Mouse (Mus musculus) ES-E14 (cell line): ENCODE measurements around the gene Tnr. TPM values are rescaled to one million over a fixed set of nuclear protein-coding genes. Genes with fewer than 3 reads are reported as not detected.

Source experiments
- DNase-seq: peaks from one replicate; pipeline ENCODE4 v3.0.0-alpha.2; 2013; ENCODE audit warnings: low read depth, low spot score
- H3K27ac ChIP-seq: 2 replicates; pipeline ENCODE4 v1.5.1; 2012; ENCODE audit warnings: low read depth, mild to moderate bottlenecking, low read length, moderate library complexity, mixed read lengths; ENCODE audit not compliant: poor library complexity, insufficient read depth, severe bottlenecking
- H3K36me3 ChIP-seq: 2 replicates; pipeline ENCODE4 v1.6.1; 2012; ENCODE audit warnings: mild to moderate bottlenecking, low read length, moderate library complexity, mixed read lengths; ENCODE audit not compliant: control insufficient read depth, poor library complexity, insufficient read depth, severe bottlenecking
- H3K4me1 ChIP-seq, 2 experiments: fragments of 150-350 bp in 1 of 2; sonication (generic) in 1 of 2; 2 replicates each; pipeline ENCODE4 v1.6.1; 2012; ENCODE audit warnings: low read length in 2 of 2, mild to moderate bottlenecking in 1 of 2, mixed read lengths in 1 of 2; ENCODE audit not compliant: control insufficient read depth in 2 of 2, insufficient read depth in 2 of 2, poor library complexity in 1 of 2
- H3K4me3 ChIP-seq, 2 experiments: fragments of 150-350 bp in 1 of 2; sonication (generic) in 1 of 2; 2 replicates each; pipeline ENCODE4 v1.5.1; 2012; ENCODE audit warnings: low read length in 2 of 2, low read depth in 1 of 2, mild to moderate bottlenecking in 1 of 2, mixed read lengths in 1 of 2; ENCODE audit not compliant: insufficient read depth in 1 of 2, poor library complexity in 1 of 2, severe bottlenecking in 1 of 2
- H3K9ac ChIP-seq: 2 replicates; pipeline ENCODE4 v1.6.1; 2012; ENCODE audit warnings: low read depth, mild to moderate bottlenecking, low read length, mixed read lengths; ENCODE audit not compliant: poor library complexity, insufficient read depth, severe bottlenecking
- H3K9me3 ChIP-seq: fragments of 150-350 bp; sonication (generic); 2 replicates; pipeline ENCODE4 v1.6.1; 2012; ENCODE audit warnings: low read depth, mild to moderate bottlenecking, low read length; ENCODE audit not compliant: control insufficient read depth, insufficient read depth
- CHD2 ChIP-seq: IDR thresholded peaks from 2 replicates; pipeline ENCODE4 v1.6.1; 2014; ENCODE audit warnings: mild to moderate bottlenecking, low read depth, low read length, inconsistent platforms
- HCFC1 ChIP-seq: IDR thresholded peaks from 2 replicates; pipeline ENCODE4 v1.6.1; 2012; ENCODE audit warnings: low read length, inconsistent platforms, borderline replicate concordance; ENCODE audit not compliant: insufficient read depth
- MAFK ChIP-seq: IDR thresholded peaks from 2 replicates; pipeline ENCODE4 v1.6.1; 2014; ENCODE audit warnings: mild to moderate bottlenecking, low read depth, low read length, inconsistent platforms; ENCODE audit not compliant: insufficient read depth
- ZC3H11A ChIP-seq: IDR thresholded peaks from 2 replicates; pipeline ENCODE4 v1.6.1; 2012; ENCODE audit warnings: low read depth, mild to moderate bottlenecking, inconsistent platforms, low read length, borderline replicate concordance
- ZNF384 ChIP-seq: IDR thresholded peaks from 2 replicates; pipeline ENCODE4 v1.6.1; 2012; ENCODE audit warnings: low read depth, low read length, inconsistent platforms
- in situ Hi-C, 2 experiments: fragments of 600-800 bp; cut with MboI; formaldehyde crosslinking; loops; one replicate each; pipeline ENCODE4 v1.15.1; 2025; ENCODE audit warnings: low sequenced_read_pairs in 2 of 2, inconsistent platforms in 1 of 2; ENCODE audit not compliant: unreplicated experiment in 2 of 2
- total RNA-seq: library from RNA; depleted of rRNA; stranded (reverse); fragments of 300-350 nt; gene quantifications from 2 replicates; pipeline ENCODE4 v1.2.3, GENCODE M21; 2012

Gene Tnr
- total RNA-seq, 1 experiment = not detected

GRCm38 (mm10) chr1:159678221-159678935, 154.8 kb downstream of the Tnr start:
- Histone ChIP-seq H3K4me3 (no peak overlapping the region), H3K9ac (no peak overlapping the region), H3K36me3 (no peaks in the 10 kb centered on the region), H3K9me3 (no peaks in the 10 kb centered on the region), H3K27ac (no peak overlapping the region), H3K4me1 (no peaks in the 10 kb centered on the region)
- DNase-seq = no peak
- TF ChIP-seq HCFC1 = no peak
- no peak for TF ChIP-seq ZC3H11A
- no peak for TF ChIP-seq MAFK
- TF ChIP-seq CHD2 = no peak
- TF ChIP-seq ZNF384 = no peak
- in situ Hi-C loops = no loop called here

GRCm38 (mm10) chr1:159681252-159681651, 157.7 kb downstream of the Tnr start:
- no peaks in the 10 kb centered on the region for H3K4me1 ChIP-seq
- in situ Hi-C loops = no loop called here
- no peak overlapping the region for H3K9ac ChIP-seq
- H3K9me3 ChIP-seq = no peaks in the 10 kb centered on the region
- H3K4me3 ChIP-seq = no peak overlapping the region
- TF ChIP-seq CHD2 = no peak
- TF ChIP-seq HCFC1 = no peak
- no peak for TF ChIP-seq ZC3H11A
- no peak for TF ChIP-seq ZNF384
- no peak for TF ChIP-seq MAFK
- H3K36me3 ChIP-seq = no peaks in the 10 kb centered on the region
- no peak for DNase-seq
- H3K27ac ChIP-seq = no peak overlapping the region

DNA sequence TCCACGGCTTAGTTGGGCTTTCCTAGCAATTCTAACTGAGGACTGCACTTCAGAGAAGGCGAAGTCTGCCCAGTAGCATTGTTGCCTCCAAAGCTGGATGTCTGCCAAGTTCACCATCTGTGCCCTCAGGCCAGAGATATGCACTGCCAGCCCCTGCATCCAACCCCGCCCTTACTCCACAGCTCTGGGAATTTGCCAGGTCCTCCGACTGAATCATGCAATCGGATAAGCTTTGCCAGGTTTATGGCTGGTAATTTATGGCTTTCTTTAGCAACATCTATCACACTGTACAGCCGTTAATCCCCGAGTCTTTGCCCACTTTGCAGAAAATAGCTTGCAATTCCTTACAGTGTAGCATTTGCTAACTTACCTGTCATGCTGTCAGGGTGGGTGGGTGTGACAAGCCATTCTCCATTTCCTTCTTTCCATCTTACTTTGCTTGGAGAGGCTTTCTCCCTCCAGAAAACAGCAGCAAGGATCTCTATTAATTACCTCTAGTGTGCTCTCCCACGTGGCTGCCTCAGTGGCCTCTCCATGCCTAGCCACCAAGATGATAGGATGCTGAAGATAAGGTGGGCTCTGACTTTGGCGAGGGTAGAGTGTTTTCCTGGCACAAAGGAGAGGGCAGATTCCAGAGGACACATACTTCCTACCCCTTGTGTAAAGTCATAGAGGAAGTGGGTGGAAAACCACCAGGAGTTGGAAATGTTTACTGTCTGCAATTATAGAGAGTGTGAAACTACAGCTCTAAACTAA, 163.1 kb downstream of the Tnr start:
- Histone ChIP-seq H3K9ac (no peak overlapping the region), H3K4me1 (no peaks in the 10 kb centered on the region), H3K9me3 (no peaks in the 10 kb centered on the region), H3K36me3 (no peaks in the 10 kb centered on the region), H3K4me3 (no peak overlapping the region), H3K27ac (no peak overlapping the region)
- TF ChIP-seq MAFK (no peak), ZNF384 (no peak), ZC3H11A (no peak), CHD2 (no peak), HCFC1 (no peak)
- DNase-seq = no peak
- in situ Hi-C loops = no loop called here

DNA sequence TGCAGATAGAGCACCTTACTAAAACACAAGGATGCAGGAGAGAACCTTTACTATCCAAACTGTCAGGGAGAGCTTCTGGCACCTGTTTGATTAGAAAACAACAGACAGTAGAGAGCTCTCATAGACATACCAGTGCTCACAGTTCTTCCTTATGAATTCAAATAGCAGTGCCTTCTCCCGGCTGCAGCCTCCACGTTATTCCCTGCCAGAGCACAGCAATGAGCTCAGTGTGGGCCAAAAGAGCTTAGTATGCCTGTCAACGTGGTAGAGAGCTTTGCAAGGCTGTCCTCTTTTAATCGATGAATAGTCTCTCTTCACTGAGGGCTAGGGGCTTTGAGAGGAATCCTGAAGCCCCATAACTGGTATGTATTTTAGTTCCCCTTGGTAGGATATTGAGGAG, 173.1 kb downstream of the Tnr start:
- DNase-seq = no peak
- H3K9ac ChIP-seq = no peak overlapping the region
- no peak for TF ChIP-seq ZC3H11A
- no peak for TF ChIP-seq ZNF384
- TF ChIP-seq HCFC1 = no peak
- H3K36me3 ChIP-seq = no peaks in the 10 kb centered on the region
- H3K4me1 ChIP-seq = no peaks in the 10 kb centered on the region
- H3K9me3 ChIP-seq = no peaks in the 10 kb centered on the region
- no peak overlapping the region for H3K27ac ChIP-seq
- H3K4me3 ChIP-seq = no peak overlapping the region
- in situ Hi-C loops = no loop called here
